Mouse (Mus musculus) ES-E14 (cell line): ENCODE measurements around the gene Chd3.

Source experiments
- CHD2 ChIP-seq: IDR thresholded peaks from 2 replicates; pipeline ENCODE4 v1.6.1; 2014; ENCODE audit warnings: mild to moderate bottlenecking, low read depth, low read length, inconsistent platforms
- HCFC1 ChIP-seq: IDR thresholded peaks from 2 replicates; pipeline ENCODE4 v1.6.1; 2012; ENCODE audit warnings: low read length, inconsistent platforms, borderline replicate concordance; ENCODE audit not compliant: insufficient read depth
- MAFK ChIP-seq: IDR thresholded peaks from 2 replicates; pipeline ENCODE4 v1.6.1; 2014; ENCODE audit warnings: mild to moderate bottlenecking, low read depth, low read length, inconsistent platforms; ENCODE audit not compliant: insufficient read depth
- ZNF384 ChIP-seq: IDR thresholded peaks from 2 replicates; pipeline ENCODE4 v1.6.1; 2012; ENCODE audit warnings: low read depth, low read length, inconsistent platforms

- no peak for TF ChIP-seq CHD2
- no peak for TF ChIP-seq MAFK
- no peak for TF ChIP-seq ZNF384
- no peak for TF ChIP-seq HCFC1
Observed at GRCm38 (mm10) chr11:69295286-69295685, 73.9 kb downstream of the Chd3 start.
